In the genomic region with DNA sequence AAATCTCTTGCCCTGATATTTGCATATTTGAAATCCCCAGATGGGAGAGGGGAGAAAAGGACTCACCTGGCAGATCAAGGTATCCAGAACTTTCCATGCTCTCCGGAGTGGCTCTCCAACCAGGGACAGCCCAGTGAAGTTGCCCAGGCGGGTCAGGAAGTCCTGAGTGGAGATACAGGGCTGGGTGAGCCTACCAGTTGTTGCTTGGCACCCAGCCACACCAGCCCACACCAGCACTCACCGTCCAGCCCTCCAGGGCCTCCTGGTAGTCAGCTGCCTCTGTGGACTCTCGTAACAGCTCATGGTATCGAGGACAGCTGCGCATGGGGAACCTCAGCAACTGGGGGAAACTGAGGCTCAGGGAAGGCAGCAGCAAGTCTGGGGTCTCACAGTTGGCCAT, we compare ENCODE assay signal across 34 mouse cellular contexts. TPM values are rescaled to one million over a fixed set of nuclear protein-coding genes. Genes with fewer than 3 reads are reported as not detected.
A peak's percentile ranks its signal among the peaks of the same experiment; 100 is the strongest.
DNase-seq lines count a peak whose midpoint lies in the region; ATAC-seq lines count a peak whose summit lies in the region.
"Had no signal": no experiment of that assay in that cellular context is flagged by ENCODE, and none has a peak within 500 bp of the region (broad histone marks: within the 10 kb centered on the region; RNA-seq: fewer than 3 reads in every experiment).

No protein-coding gene starts in this region.

- peaks cover 36% of the 10 kb centered on the region for H3K36me3 ChIP-seq in embryonic facial prominence, embryonic 12.5 days
- H3K36me3 ChIP-seq in embryonic facial prominence, embryonic 10.5 days (replicated peaks), result peaks cover 52% of the 10 kb centered on the region
- H3K36me3 ChIP-seq in kidney, embryonic 15.5 days, result peaks cover 40% of the 10 kb centered on the region
- H3K36me3 ChIP-seq in midbrain, embryonic 11.5 days (ENCODE audit: control insufficient read depth, insufficient read depth, low read length), result peaks cover 16% of the 10 kb centered on the region; the same call in 1 of the 2 replicates
- H3K36me3 ChIP-seq in midbrain, embryonic 16.5 days (ENCODE audit: control insufficient read depth, insufficient read depth, low read length), result peaks cover 13% of the 10 kb centered on the region

- no peak overlapping the region for H3K4me2 ChIP-seq in embryonic facial prominence, embryonic 12.5 days (replicated peaks)
- no peak overlapping the region for H3K4me2 ChIP-seq in kidney, embryonic 15.5 days
- H3K4me2 ChIP-seq in midbrain, embryonic 11.5 days, result no peak overlapping the region
- no peak overlapping the region for H3K4me2 ChIP-seq in midbrain, embryonic 16.5 days (ENCODE audit: low read length)
- H3K4me2 ChIP-seq: embryonic facial prominence, embryonic 13.5 days; forebrain, embryonic 12.5 days; heart, embryonic 13.5 days; hindbrain, embryonic 13.5 days; liver, embryonic 13.5 days; midbrain, embryonic 12.5 days; neural tube, embryonic 15.5 days had no signal

- no peak for ATAC-seq in embryonic facial prominence, embryonic 12.5 days (ENCODE audit: insufficient number of reproducible peaks, insufficient read depth, low FRiP score, low TSS enrichment)
- ATAC-seq in kidney, embryonic 15.5 days (replicated peaks; ENCODE audit: low FRiP score), result no peak
- no peak for ATAC-seq in midbrain, embryonic 11.5 days (ENCODE audit: low FRiP score)
- ATAC-seq in midbrain, embryonic 16.5 days, result no peak
- ATAC-seq: intestine, postnatal 0 days; Patski had no signal

- H3K27ac ChIP-seq in embryonic facial prominence, embryonic 12.5 days, result 0 out of 2 replicates have a peak overlapping the region, but pooled peaks have one; percentile 50
- H3K27ac ChIP-seq in embryonic facial prominence, embryonic 10.5 days (replicated peaks), result no peak overlapping the region
- 0 out of 2 replicates have a peak overlapping the region, but pooled peaks have one; percentile 4 for H3K27ac ChIP-seq in kidney, embryonic 15.5 days
- H3K27ac ChIP-seq in midbrain, embryonic 11.5 days (ENCODE audit: low read depth, low read length), result no peak overlapping the region
- H3K27ac ChIP-seq in midbrain, embryonic 16.5 days (ENCODE audit: low read length), result no peak overlapping the region
- H3K27ac ChIP-seq: embryonic facial prominence, embryonic 13.5 days; forebrain, embryonic 12.5 days; heart, embryonic 13.5 days; hindbrain, embryonic 13.5 days; liver, embryonic 13.5 days; midbrain, embryonic 12.5 days; neural tube, embryonic 15.5 days had no signal

- WGBS in embryonic facial prominence, embryonic 12.5 days, result 84% methylated on average over 6 of the region's 6 CpGs
- 88% methylated on average over 6 of the region's 6 CpGs for WGBS in embryonic facial prominence, embryonic 10.5 days
- 83% methylated on average over 6 of the region's 6 CpGs for WGBS in kidney, embryonic 15.5 days
- 84% methylated on average over 6 of the region's 6 CpGs for WGBS in midbrain, embryonic 11.5 days
- WGBS in midbrain, embryonic 16.5 days, result 85% methylated on average over 6 of the region's 6 CpGs

- H3K9ac ChIP-seq in embryonic facial prominence, embryonic 12.5 days, result no peak overlapping the region
- no peak overlapping the region for H3K9ac ChIP-seq in kidney, embryonic 15.5 days
- no peak overlapping the region for H3K9ac ChIP-seq in midbrain, embryonic 11.5 days (ENCODE audit: low read length)
- no peak overlapping the region for H3K9ac ChIP-seq in midbrain, embryonic 16.5 days (ENCODE audit: low read depth, low read length)
- H3K9ac ChIP-seq: embryonic facial prominence, embryonic 13.5 days; forebrain, embryonic 12.5 days; heart, embryonic 13.5 days; hindbrain, embryonic 13.5 days; liver, embryonic 13.5 days; midbrain, embryonic 12.5 days; neural tube, embryonic 15.5 days had no signal

- 0 out of 2 replicates have a peak, but pooled peaks cover under 1% of the 10 kb centered on the region for H3K4me1 ChIP-seq in embryonic facial prominence, embryonic 12.5 days
- 0 out of 2 replicates have a peak, but pooled peaks cover 3% of the 10 kb centered on the region for H3K4me1 ChIP-seq in embryonic facial prominence, embryonic 10.5 days
- 0 out of 2 replicates have a peak, but pooled peaks cover 13% of the 10 kb centered on the region for H3K4me1 ChIP-seq in kidney, embryonic 15.5 days
- H3K4me1 ChIP-seq in midbrain, embryonic 11.5 days (ENCODE audit: control insufficient read depth, insufficient read depth, low read length), result no peaks in the 10 kb centered on the region
- H3K4me1 ChIP-seq in midbrain, embryonic 16.5 days (ENCODE audit: control insufficient read depth, insufficient read depth, low read length), result no peaks in the 10 kb centered on the region
- H3K4me1 ChIP-seq: forebrain, embryonic 12.5 days; midbrain, embryonic 12.5 days had no signal

- no peak overlapping the region for H3K4me3 ChIP-seq in embryonic facial prominence, embryonic 12.5 days
- H3K4me3 ChIP-seq in embryonic facial prominence, embryonic 10.5 days, result no peak overlapping the region
- H3K4me3 ChIP-seq in kidney, embryonic 15.5 days (replicated peaks), result no peak overlapping the region
- H3K4me3 ChIP-seq in midbrain, embryonic 11.5 days (ENCODE audit: low read depth, low read length), result no peak overlapping the region
- H3K4me3 ChIP-seq in midbrain, embryonic 16.5 days (ENCODE audit: low read depth, low read length), result no peak overlapping the region
- H3K4me3 ChIP-seq: embryonic facial prominence, embryonic 13.5 days; forebrain, embryonic 12.5 days; heart, embryonic 13.5 days; hindbrain, embryonic 13.5 days; liver, embryonic 13.5 days; midbrain, embryonic 12.5 days; neural tube, embryonic 15.5 days had no signal

- DNase-seq in embryonic facial prominence, embryonic 10.5 days (ENCODE audit: low spot score), result no peak
- no peak for DNase-seq in kidney, postnatal 10 days
- peak; percentile 59 for DNase-seq in midbrain, embryonic 11.5 days (ENCODE audit: low spot score, missing footprints)
- no peak for DNase-seq in frontal cortex, postnatal 36 days (ENCODE audit: low spot score in 2 of 2)
- DNase-seq: adrenal gland, postnatal 14 days; cerebellum, adult 11 months; cerebellum, adult 9-10 months; cerebellum, postnatal 36 days; gastrocnemius, postnatal 14 days; heart, postnatal 36 days; kidney, adult 9 months; kidney, postnatal 25 days; liver, embryonic 13.5 days; lung, adult 2 months; retina, postnatal 1 day; right cerebral cortex, postnatal 14 days; thymus, postnatal 14 days had no signal

- no peaks in the 10 kb centered on the region for H3K9me3 ChIP-seq in embryonic facial prominence, embryonic 12.5 days
- no peaks in the 10 kb centered on the region for H3K9me3 ChIP-seq in embryonic facial prominence, embryonic 10.5 days
- H3K9me3 ChIP-seq in kidney, embryonic 15.5 days (replicated peaks), result no peaks in the 10 kb centered on the region
- H3K9me3 ChIP-seq in midbrain, embryonic 11.5 days (ENCODE audit: control insufficient read depth, low read length), result no peaks in the 10 kb centered on the region
- H3K9me3 ChIP-seq in midbrain, embryonic 16.5 days (replicated peaks; ENCODE audit: control insufficient read depth, low read length, poor library complexity, severe bottlenecking), result no peaks in the 10 kb centered on the region
- H3K9me3 ChIP-seq: embryonic facial prominence, embryonic 13.5 days; forebrain, embryonic 12.5 days; G1E; heart, embryonic 13.5 days; hindbrain, embryonic 13.5 days; liver, embryonic 13.5 days; midbrain, embryonic 12.5 days; neural tube, embryonic 15.5 days had no signal

- no peaks in the 10 kb centered on the region for H3K27me3 ChIP-seq in embryonic facial prominence, embryonic 12.5 days
- H3K27me3 ChIP-seq in embryonic facial prominence, embryonic 10.5 days (replicated peaks; ENCODE audit: low read depth, poor library complexity, severe bottlenecking), result no peaks in the 10 kb centered on the region
- no peaks in the 10 kb centered on the region for H3K27me3 ChIP-seq in kidney, embryonic 15.5 days
- H3K27me3 ChIP-seq in midbrain, embryonic 11.5 days (ENCODE audit: control insufficient read depth, insufficient read depth, low read length), result no peaks in the 10 kb centered on the region
- no peaks in the 10 kb centered on the region for H3K27me3 ChIP-seq in midbrain, embryonic 16.5 days (ENCODE audit: control insufficient read depth, insufficient read depth, low read depth, low read length)
- H3K27me3 ChIP-seq: embryonic facial prominence, embryonic 13.5 days; forebrain, embryonic 12.5 days; heart, embryonic 13.5 days; hindbrain, embryonic 13.5 days; liver, embryonic 13.5 days; midbrain, embryonic 12.5 days; neural tube, embryonic 15.5 days; Patski had no signal

RNA-seq across cellular contexts. Expression of a gene that starts 2.2 kb away (rescaled TPM):
- polyA plus RNA-seq in embryonic facial prominence, embryonic 12.5 days (2016; fragmentation: Nextera tagmentation; extraction: Ambion mirVana), result 0.10 TPM in 1 of 2 replicates, not detected in the other
- polyA plus RNA-seq in embryonic facial prominence, embryonic 10.5 days (2016; fragmentation: Nextera tagmentation; extraction: Ambion mirVana), result 0.16 TPM in 1 of 2 replicates, not detected in the other
- 0.13 and 0.21 TPM in 2 replicates for polyA plus RNA-seq in kidney, embryonic 15.5 days (2015; fragmentation: Nextera tagmentation; extraction: Ambion mirVana)
- not detected in 2 replicates for polyA plus RNA-seq in midbrain, embryonic 11.5 days (2014; fragmentation: Nextera tagmentation; extraction: Ambion mirVana)
- 0.14 TPM in 1 of 2 replicates, not detected in the other for polyA plus RNA-seq in midbrain, embryonic 16.5 days (2015; fragmentation: Nextera tagmentation; extraction: Ambion mirVana)
- polyA plus RNA-seq: C2C12; G1E; heart, embryonic 13.5 days; intestine, postnatal 0 days; liver, embryonic 13.5 days; lung, adult 2 months; Patski; small intestine, adult 2 months; stomach, embryonic 14.5 days; urinary bladder, adult 2 months had no signal

RNA-seq across cellular contexts. Expression of a gene that starts 6.3 kb away (rescaled TPM):
- not detected in 2 replicates for polyA plus RNA-seq in embryonic facial prominence, embryonic 12.5 days (2016; fragmentation: Nextera tagmentation; extraction: Ambion mirVana)
- polyA plus RNA-seq in embryonic facial prominence, embryonic 10.5 days (2016; fragmentation: Nextera tagmentation; extraction: Ambion mirVana), result not detected in 2 replicates
- polyA plus RNA-seq in kidney, embryonic 15.5 days (2015; fragmentation: Nextera tagmentation; extraction: Ambion mirVana), result not detected in 2 replicates
- not detected in 2 replicates for polyA plus RNA-seq in midbrain, embryonic 11.5 days (2014; fragmentation: Nextera tagmentation; extraction: Ambion mirVana)
- polyA plus RNA-seq in midbrain, embryonic 16.5 days (2015; fragmentation: Nextera tagmentation; extraction: Ambion mirVana), result not detected in 2 replicates
- polyA plus RNA-seq: C2C12; embryonic facial prominence, embryonic 13.5 days; forebrain, embryonic 12.5 days; G1E; heart, embryonic 13.5 days; hindbrain, embryonic 13.5 days; intestine, postnatal 0 days; limb, embryonic 14.5 days; liver, embryonic 13.5 days; lung, adult 2 months; midbrain, embryonic 12.5 days; neural tube, embryonic 15.5 days; Patski; small intestine, adult 2 months; stomach, embryonic 14.5 days had no signal

RNA-seq across cellular contexts. Expression of a gene that starts 8.4 kb away (rescaled TPM):
- polyA plus RNA-seq in embryonic facial prominence, embryonic 12.5 days (2016; fragmentation: Nextera tagmentation; extraction: Ambion mirVana), result 208 and 212 TPM in 2 replicates
- 197 and 214 TPM in 2 replicates for polyA plus RNA-seq in embryonic facial prominence, embryonic 10.5 days (2016; fragmentation: Nextera tagmentation; extraction: Ambion mirVana)
- 159 and 163 TPM in 2 replicates for polyA plus RNA-seq in kidney, embryonic 15.5 days (2015; fragmentation: Nextera tagmentation; extraction: Ambion mirVana)
- polyA plus RNA-seq in midbrain, embryonic 11.5 days (2014; fragmentation: Nextera tagmentation; extraction: Ambion mirVana), result 104 and 117 TPM in 2 replicates
- 225 and 237 TPM in 2 replicates for polyA plus RNA-seq in midbrain, embryonic 16.5 days (2015; fragmentation: Nextera tagmentation; extraction: Ambion mirVana)

RNA-seq across cellular contexts. Expression of a gene that starts 8.4 kb away (rescaled TPM):
- 0.58 and 0.84 TPM in 2 replicates for polyA plus RNA-seq in embryonic facial prominence, embryonic 12.5 days (2016; fragmentation: Nextera tagmentation; extraction: Ambion mirVana)
- polyA plus RNA-seq in embryonic facial prominence, embryonic 10.5 days (2016; fragmentation: Nextera tagmentation; extraction: Ambion mirVana), result 1.1 TPM in 2 replicates
- 1.1 and 1.7 TPM in 2 replicates for polyA plus RNA-seq in kidney, embryonic 15.5 days (2015; fragmentation: Nextera tagmentation; extraction: Ambion mirVana)
- 1.1 and 1.4 TPM in 2 replicates for polyA plus RNA-seq in midbrain, embryonic 11.5 days (2014; fragmentation: Nextera tagmentation; extraction: Ambion mirVana)
- polyA plus RNA-seq in midbrain, embryonic 16.5 days (2015; fragmentation: Nextera tagmentation; extraction: Ambion mirVana), result 1.1 and 1.5 TPM in 2 replicates

RNA-seq across cellular contexts. Expression of a gene that starts 19.0 kb away (rescaled TPM):
- 0.15 TPM in 1 of 2 replicates, not detected in the other for polyA plus RNA-seq in embryonic facial prominence, embryonic 12.5 days (2016; fragmentation: Nextera tagmentation; extraction: Ambion mirVana)
- polyA plus RNA-seq in embryonic facial prominence, embryonic 10.5 days (2016; fragmentation: Nextera tagmentation; extraction: Ambion mirVana), result 0.10 TPM in 1 of 2 replicates, not detected in the other
- not detected in 2 replicates for polyA plus RNA-seq in kidney, embryonic 15.5 days (2015; fragmentation: Nextera tagmentation; extraction: Ambion mirVana)
- not detected in 2 replicates for polyA plus RNA-seq in midbrain, embryonic 11.5 days (2014; fragmentation: Nextera tagmentation; extraction: Ambion mirVana)
- polyA plus RNA-seq in midbrain, embryonic 16.5 days (2015; fragmentation: Nextera tagmentation; extraction: Ambion mirVana), result not detected in 2 replicates
- polyA plus RNA-seq: forebrain, embryonic 12.5 days; G1E; hindbrain, embryonic 13.5 days; intestine, postnatal 0 days; limb, embryonic 14.5 days; liver, embryonic 13.5 days; lung, adult 2 months; midbrain, embryonic 12.5 days; neural tube, embryonic 15.5 days; Patski; small intestine, adult 2 months; stomach, embryonic 14.5 days; urinary bladder, adult 2 months had no signal

Comparison
In these comparisons a context has a peak if more than half of its experiments do, and no peak if none do; other contexts are left out.
1. H3K27ac ChIP-seq: peak in embryonic facial prominence, embryonic 12.5 days (single experiment) and kidney, embryonic 15.5 days (single experiment); none in embryonic facial prominence, embryonic 10.5 days (single experiment), midbrain, embryonic 11.5 days (single experiment) and midbrain, embryonic 16.5 days (single experiment).